Mouse (Mus musculus): Measurements from ENCODE around the gene Arfgef2. TPM values are rescaled to one million over a fixed set of nuclear protein-coding genes. Genes with fewer than 3 reads are reported as not detected.

The Arfgef2 gene
- total and polyA plus RNA-seq, 2 experiments from 2014 or later = 4.6 to 26.3 TPM

GRCm38 (mm10) chr2:166910536-166910935 is 105.1 kb downstream of the Arfgef2 start:
- Histone ChIP-seq H3K36me3 (ENCODE audit: insufficient read depth, low read length) (no peaks in the 10 kb centered on the region), H3K4me3 (ENCODE audit: low read length) (no peak overlapping the region), H3K27me3 (ENCODE audit: insufficient read depth, low read length) (no peaks in the 10 kb centered on the region), H3K4me1 (ENCODE audit: insufficient read depth, low read length) (no peaks in the 10 kb centered on the region; the same call in 1 of the 2 replicates), H3K27ac (no peak overlapping the region), H3K4me2 (ENCODE audit: low read depth, low read length) (no peak overlapping the region), H3K9ac (replicated peaks; ENCODE audit: low read length) (no peak overlapping the region), H3K9me3 (ENCODE audit: low read length) (no peaks in the 10 kb centered on the region)
- ATAC-seq = no peak
- WGBS = 89% methylated on average over 8 of the region's 8 CpGs
- DNase-seq (ENCODE audit: low spot score) = no peak
- TF ChIP-seq CTCF (IDR thresholded peaks at IDR 0.05; ENCODE audit: low read depth) = no peak

- Histone ChIP-seq H3K4me3 (ENCODE audit: low read length) (no peak overlapping the region), H3K9me3 (ENCODE audit: low read length) (no peaks in the 10 kb centered on the region), H3K36me3 (ENCODE audit: insufficient read depth, low read length) (peaks cover 23% of the 10 kb centered on the region; the same call in 1 of the 2 replicates), H3K27me3 (ENCODE audit: insufficient read depth, low read length) (no peaks in the 10 kb centered on the region), H3K27ac (no peak overlapping the region), H3K9ac (replicated peaks; ENCODE audit: low read length) (no peak overlapping the region), H3K4me1 (ENCODE audit: insufficient read depth, low read length) (no peaks in the 10 kb centered on the region), H3K4me2 (ENCODE audit: low read depth, low read length) (no peak overlapping the region)
- WGBS = 85% methylated on average over 2 of the region's 2 CpGs
- DNase-seq (ENCODE audit: low spot score) (no peak), ATAC-seq (no peak)
- TF ChIP-seq CTCF (IDR thresholded peaks at IDR 0.05; ENCODE audit: low read depth) = no peak
Observed at GRCm38 (mm10) chr2:166923971-166924370, 118.6 kb downstream of the Arfgef2 start.

- H3K9ac ChIP-seq (replicated peaks; ENCODE audit: low read length) = no peak overlapping the region
- H3K27me3 ChIP-seq (ENCODE audit: insufficient read depth, low read length) = no peaks in the 10 kb centered on the region
- ATAC-seq (no peak), DNase-seq (ENCODE audit: low spot score) (no peak)
- no peak overlapping the region for H3K4me3 ChIP-seq (ENCODE audit: low read length)
- no peaks in the 10 kb centered on the region for H3K4me1 ChIP-seq (ENCODE audit: insufficient read depth, low read length)
- H3K27ac ChIP-seq = no peak overlapping the region
- no peak overlapping the region for H3K4me2 ChIP-seq (ENCODE audit: low read depth, low read length)
- H3K9me3 ChIP-seq (ENCODE audit: low read length) = no peaks in the 10 kb centered on the region
- WGBS = 92% methylated on average over 6 of the region's 6 CpGs
- TF ChIP-seq CTCF (IDR thresholded peaks at IDR 0.05; ENCODE audit: low read depth) = no peak
- H3K36me3 ChIP-seq (ENCODE audit: insufficient read depth, low read length) = peaks cover 55% of the 10 kb centered on the region; the same call in 1 of the 2 replicates
Observed at GRCm38 (mm10) chr2:166933943-166934342, 128.6 kb downstream of the Arfgef2 start.

GRCm38 (mm10) chr2:166934416-166934815 is 129.0 kb downstream of the Arfgef2 start:
- H3K4me1 ChIP-seq (ENCODE audit: insufficient read depth, low read length) = no peaks in the 10 kb centered on the region
- H3K4me2 ChIP-seq (ENCODE audit: low read depth, low read length) = no peak overlapping the region
- no peak for ATAC-seq
- DNase-seq (ENCODE audit: low spot score) = no peak
- WGBS = 66% methylated on average over 5 of the region's 5 CpGs
- no peak for TF ChIP-seq CTCF (IDR thresholded peaks at IDR 0.05; ENCODE audit: low read depth)
- no peak overlapping the region for H3K9ac ChIP-seq (replicated peaks; ENCODE audit: low read length)
- no peak overlapping the region for H3K27ac ChIP-seq
- H3K9me3 ChIP-seq (ENCODE audit: low read length) = no peaks in the 10 kb centered on the region
- peaks cover 51% of the 10 kb centered on the region; the same call in 1 of the 2 replicates for H3K36me3 ChIP-seq (ENCODE audit: insufficient read depth, low read length)
- no peaks in the 10 kb centered on the region for H3K27me3 ChIP-seq (ENCODE audit: insufficient read depth, low read length)
- no peak overlapping the region for H3K4me3 ChIP-seq (ENCODE audit: low read length)

- no peak overlapping the region for H3K4me3 ChIP-seq (ENCODE audit: low read length)
- TF ChIP-seq CTCF (IDR thresholded peaks at IDR 0.05; ENCODE audit: low read depth) = no peak
- no peaks in the 10 kb centered on the region for H3K9me3 ChIP-seq (ENCODE audit: low read length)
- no peak overlapping the region for H3K4me2 ChIP-seq (ENCODE audit: low read depth, low read length)
- peaks cover 50% of the 10 kb centered on the region; the same call in 1 of the 2 replicates for H3K36me3 ChIP-seq (ENCODE audit: insufficient read depth, low read length)
- no peak for DNase-seq (ENCODE audit: low spot score)
- 92% methylated on average over 7 of the region's 7 CpGs for WGBS
- no peaks in the 10 kb centered on the region for H3K27me3 ChIP-seq (ENCODE audit: insufficient read depth, low read length)
- H3K9ac ChIP-seq (replicated peaks; ENCODE audit: low read length) = no peak overlapping the region
- H3K27ac ChIP-seq = no peak overlapping the region
- H3K4me1 ChIP-seq (ENCODE audit: insufficient read depth, low read length) = no peaks in the 10 kb centered on the region
- no peak for ATAC-seq
Observed at GRCm38 (mm10) chr2:166935582-166935981, 130.2 kb downstream of the Arfgef2 start.

- Histone ChIP-seq H3K27me3 (ENCODE audit: insufficient read depth, low read length) (no peaks in the 10 kb centered on the region), H3K4me2 (ENCODE audit: low read depth, low read length) (no peak overlapping the region), H3K9ac (replicated peaks; ENCODE audit: low read length) (no peak overlapping the region), H3K36me3 (ENCODE audit: insufficient read depth, low read length) (peaks cover 51% of the 10 kb centered on the region; the same call in 1 of the 2 replicates), H3K4me1 (ENCODE audit: insufficient read depth, low read length) (no peaks in the 10 kb centered on the region), H3K9me3 (ENCODE audit: low read length) (no peaks in the 10 kb centered on the region), H3K4me3 (ENCODE audit: low read length) (no peak overlapping the region), H3K27ac (no peak overlapping the region)
- no peak for ATAC-seq
- no peak for TF ChIP-seq CTCF (IDR thresholded peaks at IDR 0.05; ENCODE audit: low read depth)
- DNase-seq (ENCODE audit: low spot score) = no peak
- WGBS = 60% methylated on average over 2 of the region's 2 CpGs
Observed at GRCm38 (mm10) chr2:166936166-166936565, 130.8 kb downstream of the Arfgef2 start.

- no peak overlapping the region for H3K27ac ChIP-seq
- peaks cover 63% of the 10 kb centered on the region for H3K36me3 ChIP-seq (ENCODE audit: insufficient read depth, low read length)
- H3K27me3 ChIP-seq (ENCODE audit: insufficient read depth, low read length) = no peaks in the 10 kb centered on the region
Observed at GRCm38 (mm10) chr2:166943146-166943545, 137.8 kb downstream of the Arfgef2 start.

More at GRCm38 (mm10) chr2:166943146-166943545, 137.8 kb downstream of the Arfgef2 start:
- H3K4me3 ChIP-seq (ENCODE audit: low read length) = no peak overlapping the region
- WGBS = 85% methylated on average over 2 of the region's 2 CpGs
- DNase-seq (ENCODE audit: low spot score) (no peak), ATAC-seq (no peak)
- H3K9ac ChIP-seq (replicated peaks; ENCODE audit: low read length) = no peak overlapping the region
- no peaks in the 10 kb centered on the region for H3K9me3 ChIP-seq (ENCODE audit: low read length)
- no peak overlapping the region for H3K4me2 ChIP-seq (ENCODE audit: low read depth, low read length)
- no peak for TF ChIP-seq CTCF (IDR thresholded peaks at IDR 0.05; ENCODE audit: low read depth)
- no peaks in the 10 kb centered on the region for H3K4me1 ChIP-seq (ENCODE audit: insufficient read depth, low read length)
